Mouse (Mus musculus) thymus, postnatal 25 days (tissue): ENCODE data around the gene Sptbn4.
A peak's percentile ranks its signal among the peaks of the same experiment; 100 is the strongest.

Experiments
- DNase-seq: peaks from one replicate; pipeline ENCODE4 v3.0.0; 2022

Gene Sptbn4

GRCm38 (mm10) chr7:27337175-27337853 lies 110.2 kb downstream of the Sptbn4 start, which contains the start of gene Ltbp4:
Gene Ltbp4, minus strand, starts transcription at chr7:27337692.
- DNase-seq, result no peak

DNA sequence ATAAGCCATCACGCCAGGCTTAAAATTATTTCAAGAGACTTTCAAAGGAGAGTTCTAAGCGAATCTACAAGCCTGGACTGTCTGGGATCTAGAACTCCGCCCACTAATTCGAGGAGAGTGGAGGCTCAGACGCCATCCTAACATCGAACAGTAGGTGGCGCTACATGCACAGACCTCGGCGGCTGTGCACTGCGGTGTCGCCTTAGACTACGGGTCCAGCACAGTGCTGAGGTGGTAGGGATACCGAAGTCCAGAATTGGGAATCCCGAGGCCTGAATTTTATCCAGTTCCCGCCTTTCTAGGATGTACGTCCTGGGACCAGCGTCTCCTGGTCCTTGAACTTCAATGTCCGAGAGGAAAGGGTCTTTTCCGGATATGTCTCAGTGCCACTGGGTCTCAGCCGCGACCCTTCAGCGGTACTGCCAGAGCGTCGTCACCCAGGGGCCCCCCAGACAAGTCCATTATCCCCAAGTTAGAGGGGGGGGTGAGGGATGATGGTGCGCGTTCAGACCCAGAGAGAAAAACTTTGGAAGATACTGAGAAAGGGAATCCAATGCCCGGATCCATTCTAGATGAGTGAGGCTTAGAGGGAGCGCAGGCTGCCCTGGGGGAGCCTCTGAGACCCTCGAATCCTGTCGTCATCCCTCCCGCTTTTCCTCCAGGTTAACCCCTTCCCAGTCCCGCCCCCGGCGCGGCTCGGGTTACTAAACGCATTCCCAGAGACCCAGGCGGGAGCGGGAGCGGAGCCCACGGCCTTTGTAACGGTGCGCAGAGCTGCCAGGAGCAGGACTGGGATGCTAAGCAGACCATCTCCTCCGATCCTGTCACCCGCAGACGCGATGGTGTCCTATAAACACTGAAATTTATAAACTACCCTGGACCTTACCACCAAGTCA lies 111.3 kb downstream of the Sptbn4 start:
- DNase-seq, result peak; percentile 83

GRCm38 (mm10) chr7:27335011-27335720 lies 112.3 kb downstream of the Sptbn4 start:
- DNase-seq, result no peak

- no peak for DNase-seq
Observed at GRCm38 (mm10) chr7:27334405-27334911, 113.0 kb downstream of the Sptbn4 start.

- DNase-seq, result no peak
Observed at GRCm38 (mm10) chr7:27333316-27333941, 114.1 kb downstream of the Sptbn4 start.

DNA sequence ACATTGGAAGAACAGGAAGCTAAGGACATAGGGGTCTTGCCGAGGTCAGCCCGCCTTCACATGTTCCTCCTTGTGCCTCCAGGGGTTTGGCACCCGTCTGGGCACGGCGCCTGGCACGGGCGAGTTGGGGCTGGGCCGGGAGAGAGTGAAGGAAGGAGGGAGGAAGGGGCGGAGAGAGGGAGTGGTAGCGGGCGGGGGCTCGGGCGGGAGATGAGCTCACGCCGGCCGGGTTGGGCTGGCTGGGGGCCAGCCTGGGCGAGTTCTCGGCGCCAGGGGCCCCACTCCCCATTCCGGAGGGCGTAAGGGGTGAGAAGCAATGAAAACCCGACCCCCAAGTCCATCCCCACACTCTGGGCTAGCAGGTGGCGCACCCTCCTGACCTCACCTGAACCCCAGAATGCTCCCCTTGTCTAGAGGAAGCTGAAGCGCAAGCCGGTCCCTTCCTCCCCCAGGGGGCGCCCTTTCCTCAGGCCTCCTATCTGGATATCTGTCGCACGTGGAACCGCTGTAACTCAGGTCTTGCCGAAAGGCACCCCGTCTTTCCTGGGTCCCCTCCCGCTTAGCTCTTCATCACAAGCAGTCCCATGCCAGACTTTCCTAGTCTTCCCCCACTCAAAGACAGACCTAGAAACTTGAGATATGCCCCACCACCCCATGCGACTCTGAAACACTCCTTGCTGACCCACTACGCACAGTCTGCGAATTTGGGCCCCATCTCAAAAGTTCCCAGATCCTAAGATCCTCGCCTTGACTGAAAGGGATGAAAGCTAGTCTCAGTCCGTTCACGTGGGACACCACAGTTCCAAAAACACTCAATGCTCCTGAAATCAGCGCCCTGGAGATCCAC lies 114.9 kb downstream of the Sptbn4 start:
- DNase-seq, result peak; percentile 91

- DNase-seq, result no peak
Observed at GRCm38 (mm10) chr7:27331854-27332253, 115.6 kb downstream of the Sptbn4 start.

DNA sequence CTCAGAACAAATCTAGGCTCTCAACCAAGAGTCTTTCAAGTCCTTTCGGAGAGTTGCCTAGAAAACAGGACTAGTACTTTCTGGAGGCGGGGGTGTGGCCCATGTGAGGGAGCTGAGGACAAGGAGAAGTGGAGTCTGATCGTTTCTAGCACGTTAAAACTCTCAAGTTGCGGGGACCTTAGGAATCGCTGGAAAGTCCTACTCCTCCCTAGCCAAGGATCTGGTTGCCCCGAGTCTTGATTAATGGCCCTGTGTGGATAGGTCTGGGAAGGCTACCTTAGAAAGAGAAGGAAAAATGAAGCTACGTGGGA lies 116.0 kb downstream of the Sptbn4 start:
- DNase-seq, result no peak

- peak; percentile 87 for DNase-seq
Observed at GRCm38 (mm10) chr7:27330709-27331540, 116.6 kb downstream of the Sptbn4 start.

- no peak for DNase-seq
Observed at GRCm38 (mm10) chr7:27329981-27330380, 117.5 kb downstream of the Sptbn4 start.

DNA sequence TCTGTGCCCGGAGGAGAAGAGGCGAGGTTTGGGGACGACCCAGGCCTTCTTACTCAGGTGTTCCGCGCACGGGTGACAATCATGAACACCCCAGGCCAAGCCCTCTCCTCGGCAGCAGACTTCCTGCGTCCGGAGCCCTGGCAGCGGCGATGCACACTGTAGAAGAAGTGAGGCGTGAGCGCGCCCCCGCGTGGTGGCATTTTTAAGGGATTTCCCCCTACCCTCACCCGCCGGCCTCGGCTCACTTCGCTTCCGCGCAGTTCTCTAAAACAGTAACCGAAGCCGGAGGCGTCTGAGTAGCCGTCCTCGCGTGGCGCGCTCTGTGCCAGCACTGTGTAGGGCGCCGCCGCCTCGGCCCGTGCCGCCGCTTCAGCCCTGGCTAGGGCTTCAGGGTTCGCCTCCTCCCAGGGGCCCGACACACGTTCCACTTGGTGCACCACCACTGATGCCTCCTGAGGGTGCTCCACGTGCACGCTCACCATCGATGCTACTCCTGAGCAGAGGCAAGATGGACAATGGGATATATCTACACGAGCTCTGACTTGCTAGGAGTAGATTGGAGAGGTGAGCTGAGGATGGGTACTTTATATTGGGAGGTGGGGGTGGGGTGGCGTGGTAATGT lies 118.0 kb downstream of the Sptbn4 start:
- peak; percentile 92 for DNase-seq

DNA sequence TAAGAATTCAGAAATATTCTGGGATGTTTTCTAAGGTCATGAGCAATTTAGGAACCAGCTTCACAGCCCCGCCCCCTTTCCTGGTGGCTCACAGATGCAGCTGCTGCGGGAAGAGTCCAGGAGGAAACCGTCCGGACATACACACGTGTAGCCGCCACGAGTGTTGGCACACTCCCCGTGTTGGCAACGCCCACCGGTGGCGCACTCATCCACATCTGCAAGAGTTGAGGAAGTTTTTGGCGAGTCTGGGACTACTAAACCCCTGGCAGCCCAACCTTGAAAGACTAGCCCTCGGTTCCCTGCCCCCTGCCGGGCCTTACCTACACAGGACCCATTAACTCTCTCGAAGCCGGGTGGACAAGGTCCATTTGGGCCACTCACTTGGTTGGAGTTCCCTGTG lies 118.8 kb downstream of the Sptbn4 start:
- no peak for DNase-seq

DNA sequence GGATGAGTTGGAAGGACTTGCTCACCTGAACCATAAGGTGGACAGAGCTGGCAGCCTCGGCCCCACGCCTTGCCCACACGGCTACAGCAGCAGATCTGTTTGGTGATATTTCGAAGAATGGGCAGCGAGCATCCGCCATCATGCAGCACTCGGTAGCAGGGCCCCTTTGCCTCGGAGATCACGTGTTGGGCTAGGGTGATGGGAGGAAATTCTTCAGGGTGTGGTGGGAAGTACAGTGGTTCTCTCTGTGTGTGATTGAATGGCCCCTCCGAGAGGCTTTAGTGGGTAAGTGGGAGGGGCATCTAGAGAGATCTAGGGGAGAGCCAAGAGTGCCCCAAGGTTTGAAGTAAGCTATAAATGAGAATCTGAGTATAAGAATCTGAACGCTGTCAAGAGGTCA lies 119.3 kb downstream of the Sptbn4 start:
- DNase-seq, result no peak

GRCm38 (mm10) chr7:27327500-27327899 lies 120.0 kb downstream of the Sptbn4 start:
- DNase-seq, result no peak

- DNase-seq, result no peak
Observed at GRCm38 (mm10) chr7:27326101-27326880, 121.2 kb downstream of the Sptbn4 start.

- no peak for DNase-seq
Observed at GRCm38 (mm10) chr7:27325697-27326096, 121.8 kb downstream of the Sptbn4 start.

GRCm38 (mm10) chr7:27324928-27325327 lies 122.6 kb downstream of the Sptbn4 start:
- DNase-seq, result no peak

GRCm38 (mm10) chr7:27324161-27324560 lies 123.3 kb downstream of the Sptbn4 start:
- DNase-seq, result no peak

DNA sequence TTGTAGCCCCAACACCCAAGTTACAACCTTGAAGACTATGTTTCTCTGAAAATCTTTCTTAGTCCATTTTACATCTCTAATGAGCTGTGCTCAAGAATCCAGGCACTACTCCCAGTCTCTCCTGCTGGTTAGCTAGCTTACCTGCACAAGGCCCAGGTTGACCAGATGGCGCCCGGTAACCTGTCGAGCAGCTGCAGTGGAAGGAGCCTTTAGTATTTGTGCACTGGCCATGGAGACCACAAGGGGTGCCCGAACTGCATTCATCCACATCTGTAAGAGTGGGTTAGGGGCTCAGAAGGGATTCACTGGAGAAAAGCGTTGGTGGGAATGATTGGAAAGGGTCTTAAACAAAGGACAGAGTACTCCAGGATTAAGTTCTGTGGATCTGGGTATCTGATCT lies 124.5 kb downstream of the Sptbn4 start:
- no peak for DNase-seq

DNA sequence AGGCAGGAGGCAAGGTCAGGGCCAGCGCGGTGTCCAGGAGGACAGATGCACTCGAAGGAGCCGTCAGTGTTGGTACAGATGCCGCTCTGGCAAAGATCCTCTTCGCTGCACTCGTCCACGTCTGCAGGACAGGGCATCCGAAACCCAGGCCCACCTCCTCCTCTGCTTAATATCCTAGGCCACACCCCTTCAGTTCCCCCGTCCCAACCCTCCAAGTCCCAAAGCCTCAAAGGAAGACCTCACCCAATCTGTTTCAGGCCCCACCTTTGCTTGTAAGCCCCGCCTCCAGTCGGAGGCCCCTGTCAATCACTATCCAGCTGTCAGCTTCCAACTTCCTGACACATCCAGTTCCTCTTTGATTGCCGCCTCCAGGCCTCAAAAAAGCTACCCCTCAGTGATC lies 125.2 kb downstream of the Sptbn4 start:
- no peak for DNase-seq
